Mouse (Mus musculus) layer of hippocampus, adult 2 months (tissue): ENCODE data around the gene Tmem45b. TPM values are rescaled to one million over a fixed set of nuclear protein-coding genes. Genes with fewer than 3 reads are reported as not detected.

ENCODE experiments used
- DNase-seq, 2 experiments: peaks; one replicate each; pipeline ENCODE4 v3.0.0; 2022; ENCODE audit warnings: low spot score in 2 of 2
- H3K27ac ChIP-seq: fragments of 200-600 bp; 2 replicates; pipeline ENCODE4 v1.8.1; 2022
- H3K4me3 ChIP-seq: fragments of 200-600 bp; 2 replicates; pipeline ENCODE4 v1.8.1; 2022; ENCODE audit warnings: mild to moderate bottlenecking
- CTCF ChIP-seq: fragments of 200-600 bp; conservative IDR thresholded peaks from 2 replicates; pipeline ENCODE4 v1.8.1; 2022; ENCODE audit warnings: antibody characterized with exemption, mild to moderate bottlenecking, moderate library complexity
- total RNA-seq, 2 experiments: library from RNA; stranded (reverse); gene quantifications; 2 replicates each; pipeline ENCODE4 v1.2.3; 2021

Tmem45b gene
- total RNA-seq, 2 experiments from 2014 or later: not detected

DNA sequence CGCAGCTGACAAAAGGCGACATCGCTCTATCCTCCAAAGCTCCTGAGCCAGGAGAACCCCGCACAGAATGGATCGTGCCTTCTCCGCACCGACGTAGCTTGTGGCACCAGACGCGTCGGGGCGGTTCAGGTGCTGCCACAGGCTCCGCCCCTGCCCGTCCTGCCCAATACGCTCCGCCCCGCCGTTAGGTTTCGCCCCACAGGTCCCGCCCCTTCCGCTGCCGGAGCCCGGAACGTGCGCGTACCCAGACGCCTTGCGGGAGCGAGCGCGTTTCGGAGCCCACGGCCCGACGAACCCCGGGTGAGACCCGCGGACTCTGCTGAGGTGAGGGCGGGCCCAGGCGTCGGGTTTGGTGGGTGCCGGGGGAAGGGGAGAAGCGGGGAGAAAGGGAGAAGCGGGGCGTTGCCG is 78.3 kb downstream of the Tmem45b start, which contains the start of gene Nfrkb:
Gene Nfrkb (plus strand): TSS at position 246 of the 408 bp plus-strand sequence.
- H3K27ac ChIP-seq: peak within 1 kb of the TSS; percentile 86
- DNase-seq: peak; percentile 96 to 97
- peak within 1 kb of the TSS; percentile 92 for H3K4me3 ChIP-seq
- TF ChIP-seq CTCF: no peak

DNA sequence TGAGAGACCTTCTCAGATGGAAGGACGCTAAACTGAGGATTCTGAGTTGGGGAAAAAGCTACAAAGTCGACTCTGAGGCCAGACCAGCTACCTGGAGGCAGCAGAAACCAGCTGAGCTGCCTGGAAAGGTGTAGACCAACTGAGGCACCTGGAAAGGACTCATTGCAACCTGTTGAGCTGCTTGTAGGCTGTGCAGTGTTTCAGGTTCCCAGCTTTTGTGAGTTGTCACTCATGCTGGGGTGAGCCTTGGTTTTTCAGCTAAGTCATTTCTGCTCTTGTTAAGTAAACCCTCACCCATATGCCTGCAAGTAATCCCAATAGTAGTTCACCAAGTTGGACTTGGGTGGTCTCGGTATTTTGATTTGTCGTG is 78.8 kb downstream of the Tmem45b start:
- Histone ChIP-seq H3K4me3 (peak overlapping the region; percentile 92), H3K27ac (peak overlapping the region; percentile 86)
- no peak for TF ChIP-seq CTCF
- DNase-seq: no peak

DNA sequence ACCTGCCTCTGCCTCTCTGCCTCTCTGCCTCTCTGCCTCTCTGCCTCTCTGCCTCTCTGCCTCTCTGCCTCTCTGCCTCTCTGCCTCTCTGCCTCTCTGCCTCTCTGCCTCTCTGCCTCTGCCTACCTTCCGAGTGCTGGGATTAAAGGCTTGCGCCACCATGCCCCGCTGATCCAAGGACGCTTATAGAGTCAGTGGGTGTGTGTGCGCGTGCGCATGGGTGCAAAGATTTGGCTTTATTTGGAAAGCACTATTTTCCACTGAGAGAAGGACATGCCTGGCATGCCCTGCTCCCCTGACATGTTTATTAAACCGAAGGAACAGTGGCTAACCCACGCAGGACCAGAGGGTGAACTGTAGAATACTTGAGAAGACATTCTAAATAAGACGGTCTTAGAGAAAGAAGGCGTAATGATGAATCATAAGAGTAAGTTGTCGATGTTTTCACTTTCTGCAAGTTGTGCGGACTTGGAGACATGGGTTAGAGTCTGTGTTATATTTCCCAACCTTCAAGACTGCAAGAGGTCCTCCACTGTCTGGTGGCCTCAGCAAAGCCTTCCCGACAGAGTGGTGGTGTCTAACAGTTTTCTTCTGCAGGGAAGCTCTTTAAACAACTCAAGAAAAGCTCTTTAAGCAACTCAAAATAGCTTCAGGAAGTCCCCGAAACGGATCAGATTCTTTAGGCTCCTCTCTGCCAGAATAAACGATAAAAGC is 79.3 kb downstream of the Tmem45b start:
- Histone ChIP-seq H3K4me3 (peak overlapping the region; percentile 92; the same call in 1 of the 2 replicates), H3K27ac (no peak overlapping the region)
- no peak for TF ChIP-seq CTCF
- no peak for DNase-seq

DNA sequence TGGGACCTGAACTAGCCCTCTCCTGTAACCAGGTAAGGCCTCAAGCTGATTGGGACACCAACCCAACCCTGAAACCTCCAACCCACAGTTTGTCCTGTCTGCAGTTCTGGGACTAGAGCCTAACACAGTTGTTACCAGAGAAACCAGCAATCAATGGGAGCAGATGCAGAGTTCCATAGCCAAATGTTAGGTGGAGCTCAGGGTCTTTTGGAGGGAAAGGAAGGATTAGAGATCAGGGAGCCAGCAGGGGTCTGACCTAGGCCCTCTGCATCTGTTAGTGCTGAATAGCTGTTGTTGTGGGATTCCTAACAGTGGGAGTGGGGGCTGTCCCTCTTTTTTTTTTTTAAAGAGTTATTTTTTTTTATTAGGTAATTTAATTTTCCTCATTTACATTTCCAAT is 87.6 kb downstream of the Tmem45b start:
- H3K27ac ChIP-seq: no peak overlapping the region
- TF ChIP-seq CTCF: no peak
- DNase-seq: no peak
- H3K4me3 ChIP-seq: no peak overlapping the region

Other genes with a start within 250 kb of the Tmem45b start
- gene Prdm10, start 183.9 kb downstream of the Tmem45b start, total RNA-seq: 10 to 100 TPM; 22.0 to 23.1 TPM
- gene Nfrkb, start 78.3 kb downstream of the Tmem45b start, total RNA-seq: 10 to 100 TPM; 33.1 to 33.6 TPM